Mouse (Mus musculus) T-helper 2 cell (primary cell): ENCODE measurements around the gene Unc13a.

Source experiments
- in situ Hi-C: fragments of 300-600 bp; cut with MboI, MseI; formaldehyde crosslinking; loops from one replicate; pipeline ENCODE4 v1.15.1; 2025; ENCODE audit warnings: high pct_unique_total_duplicates

Unc13a gene

GRCm38 (mm10) chr8:71667256-71667655 lies 4.3 kb downstream of the Unc13a start:
- in situ Hi-C loops: loop anchor here (25.0 kb wide), 2 partner anchors 780 to 1155 kb away; partner anchors contain the start of genes Rex1bd, Rpl18a, Slc5a5 and Uba52

GRCm38 (mm10) chr8:71666855-71667254 lies 4.7 kb downstream of the Unc13a start:
- in situ Hi-C loops: loop anchor here (25.0 kb wide), 2 partner anchors 780 to 1155 kb away; partner anchors contain the start of genes Rex1bd, Rpl18a, Slc5a5 and Uba52

- in situ Hi-C loops: loop anchor here (25.0 kb wide), 2 partner anchors 778 to 1153 kb away; partner anchors contain the start of genes Rex1bd, Rpl18a, Slc5a5 and Uba52
Observed at GRCm38 (mm10) chr8:71665331-71666130, 6.0 kb downstream of the Unc13a start.

- in situ Hi-C loops: loop anchor here (25.0 kb wide), 2 partner anchors 773 to 1148 kb away; partner anchors contain the start of genes Rex1bd, Rpl18a, Slc5a5 and Uba52
Observed at GRCm38 (mm10) chr8:71660325-71661120, 11.0 kb downstream of the Unc13a start.

- in situ Hi-C loops: loop anchor here (5.0 to 25.0 kb wide), 3 partner anchors 92 to 1147 kb away; partner anchors contain the start of genes Nxnl1, Rex1bd, Rpl18a and Slc27a1
Observed at GRCm38 (mm10) chr8:71659751-71660150, 11.8 kb downstream of the Unc13a start.

- in situ Hi-C loops: loop anchor here (5.0 to 25.0 kb wide), 3 partner anchors 91 to 1146 kb away; partner anchors contain the start of genes Nxnl1, Rex1bd, Rpl18a and Slc27a1
Observed at GRCm38 (mm10) chr8:71658515-71659049, 13.0 kb downstream of the Unc13a start.

- in situ Hi-C loops: loop anchor here (5.0 to 25.0 kb wide), 3 partner anchors 91 to 1146 kb away; partner anchors contain the start of genes Nxnl1, Rex1bd, Rpl18a and Slc27a1
Observed at GRCm38 (mm10) chr8:71657816-71658215, 13.7 kb downstream of the Unc13a start.

GRCm38 (mm10) chr8:71654600-71654999 lies 17.0 kb downstream of the Unc13a start:
- in situ Hi-C loops: loop anchor here (25.0 kb wide), 2 partner anchors 767 to 1142 kb away; partner anchors contain the start of genes Rex1bd, Rpl18a, Slc5a5 and Uba52

- in situ Hi-C loops: no loop called here
Observed at GRCm38 (mm10) chr8:71645510-71645909, 26.0 kb downstream of the Unc13a start.

GRCm38 (mm10) chr8:71639318-71639717 lies 32.2 kb downstream of the Unc13a start:
- in situ Hi-C loops: no loop called here

GRCm38 (mm10) chr8:71638321-71638720 lies 33.2 kb downstream of the Unc13a start:
- in situ Hi-C loops: no loop called here

GRCm38 (mm10) chr8:71637149-71638095 lies 34.1 kb downstream of the Unc13a start:
- in situ Hi-C loops: no loop called here

GRCm38 (mm10) chr8:71633981-71634667 lies 37.4 kb downstream of the Unc13a start:
- in situ Hi-C loops: loop anchor here (5.0 kb wide), 1 partner anchor 72 kb away; no protein-coding TSS in a partner anchor

- in situ Hi-C loops: loop anchor here (5.0 kb wide), 1 partner anchor 71 kb away; no protein-coding TSS in a partner anchor
Observed at GRCm38 (mm10) chr8:71633164-71633563, 38.4 kb downstream of the Unc13a start.

GRCm38 (mm10) chr8:71631897-71632296 lies 39.7 kb downstream of the Unc13a start:
- in situ Hi-C loops: loop anchor here (5.0 kb wide), 1 partner anchor 70 kb away; no protein-coding TSS in a partner anchor

- in situ Hi-C loops: loop anchor here (5.0 kb wide), 1 partner anchor 68 kb away; no protein-coding TSS in a partner anchor
Observed at GRCm38 (mm10) chr8:71630761-71631160, 40.8 kb downstream of the Unc13a start.

GRCm38 (mm10) chr8:71629781-71630212 lies 41.8 kb downstream of the Unc13a start:
- in situ Hi-C loops: loop anchor here (5.0 kb wide), 1 partner anchor 67 kb away; no protein-coding TSS in a partner anchor

GRCm38 (mm10) chr8:71629096-71629697 lies 42.4 kb downstream of the Unc13a start:
- in situ Hi-C loops: no loop called here
